Mouse (Mus musculus) megakaryocyte-erythroid progenitor cell, adult 5-6 weeks (primary cell): ENCODE results near the gene Gm5105. TPM values are rescaled to one million over a fixed set of nuclear protein-coding genes. Genes with fewer than 3 reads are reported as not detected.
A peak's percentile ranks its signal among the peaks of the same experiment; 100 is the strongest.

ENCODE experiments used
- ATAC-seq: replicated peaks from 2 replicates; pipeline ENCODE4 v1.8.0; 2016; ENCODE audit warnings: mild to moderate bottlenecking, inconsistent platforms; ENCODE audit not compliant: severe bottlenecking, poor library complexity, low FRiP score, low TSS enrichment
- total RNA-seq, 2 experiments: library from RNA; stranded (forward) in 1 of 2; stranded (reverse) in 1 of 2; fragments of 200-1000, 215-1000 nt in 1 of 2; fragments of >200 nt in 1 of 2; fragmentation: Nextera tagmentation in 1 of 2; gene quantifications; 2 replicates each; pipeline ENCODE4 v1.2.3; 2014 to 2017

The Gm5105 gene
- total RNA-seq, 2 experiments from 2014 or later: not detected

DNA sequence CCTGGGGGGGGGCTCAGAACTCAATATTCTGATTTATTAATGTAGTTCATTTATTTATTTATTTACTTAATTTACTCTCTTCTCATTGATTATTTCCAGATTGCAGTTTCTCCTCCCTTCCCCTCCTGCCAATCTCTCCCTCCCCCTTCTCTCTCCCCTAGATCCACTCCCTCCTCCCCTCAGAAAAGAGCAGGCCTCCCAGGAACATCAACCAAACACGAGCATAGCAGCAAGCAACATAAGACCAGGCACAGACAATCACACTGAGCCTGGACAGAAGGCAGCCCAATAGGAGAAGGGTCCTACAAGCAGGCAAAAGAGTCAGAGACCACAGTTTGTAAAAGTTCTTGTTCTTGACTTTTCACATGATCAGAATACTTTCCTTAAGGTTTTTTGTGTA lies 3.8 kb upstream of the Gm5105 start:
- no peak for ATAC-seq

GRCm38 (mm10) chr3:138069756-138070511 lies 2.7 kb upstream of the Gm5105 start:
- no peak for ATAC-seq

- ATAC-seq: no peak
Measured at GRCm38 (mm10) chr3:138068103-138068502, 915 bp upstream of the Gm5105 start.

- no peak for ATAC-seq
Measured at GRCm38 (mm10) chr3:138066348-138066856, 786 bp downstream of the Gm5105 start.

DNA sequence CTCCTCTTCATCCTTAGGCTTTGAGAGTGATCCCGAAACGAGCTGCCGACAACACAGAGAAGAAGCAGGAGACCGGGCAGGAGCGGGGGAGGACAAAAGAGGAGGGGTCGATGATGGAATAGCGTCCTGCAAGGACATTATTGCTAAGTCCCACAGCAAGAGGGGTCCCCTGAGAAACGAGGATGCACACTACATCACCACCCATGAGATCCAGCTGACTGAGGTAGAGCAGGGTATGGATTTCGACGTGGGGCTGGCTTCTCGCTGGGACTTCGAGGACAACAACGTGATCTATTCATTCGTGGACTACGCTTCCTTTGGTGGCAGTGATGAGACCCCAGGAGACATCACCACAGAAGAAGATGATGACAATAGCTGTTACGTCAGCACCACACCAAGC lies 1.3 kb downstream of the Gm5105 start:
- ATAC-seq: no peak

DNA sequence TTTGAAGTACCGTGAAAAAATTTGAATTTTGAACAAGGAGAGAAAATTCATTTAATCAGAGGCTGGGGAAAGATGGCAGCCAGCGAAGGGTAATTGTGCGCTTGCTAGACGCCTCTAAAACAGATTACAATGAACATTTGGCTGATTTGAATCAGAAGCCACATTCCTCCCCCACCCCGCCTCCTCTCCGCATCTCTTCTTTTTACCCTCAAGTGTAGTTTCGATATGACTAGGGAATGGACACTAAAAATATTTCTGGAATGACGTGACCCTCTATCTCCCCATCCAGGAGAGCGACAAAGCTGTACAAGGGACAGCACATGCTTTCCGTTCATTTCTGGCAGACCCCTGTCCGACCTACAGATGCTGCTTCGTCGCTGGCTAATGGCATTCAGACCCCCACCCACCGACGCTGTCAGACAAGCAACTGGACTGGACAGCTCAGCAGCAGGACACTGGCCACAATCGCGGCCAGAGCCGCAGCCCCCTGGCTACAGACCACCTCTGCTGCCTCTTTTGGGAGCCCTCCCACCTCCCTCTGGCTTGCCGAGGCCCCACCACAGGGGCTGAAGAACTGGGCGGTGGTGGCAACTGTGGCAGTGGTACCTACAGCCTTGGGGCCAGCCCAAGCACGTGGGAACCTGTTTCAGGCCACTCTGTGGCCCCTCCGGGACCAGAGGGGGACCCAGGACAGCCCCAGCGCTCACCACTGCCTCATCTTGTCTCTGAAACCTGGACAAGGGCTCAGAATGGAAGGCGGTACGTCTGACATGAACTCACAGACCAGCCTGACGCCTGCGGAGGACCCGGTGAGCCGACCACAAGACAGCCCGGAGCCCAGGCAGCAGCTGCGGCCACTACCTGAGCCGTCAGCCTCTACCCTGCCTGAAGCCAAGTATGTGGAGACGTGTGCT lies 2.2 kb downstream of the Gm5105 start, which contains the start of gene 1110002E22Rik:
1110002E22Rik (plus strand) TSS at position 321 of the 914 bp plus-strand sequence.
- no peak for ATAC-seq

- ATAC-seq: no peak
Measured at GRCm38 (mm10) chr3:138063731-138064329, 3.4 kb downstream of the Gm5105 start.

DNA sequence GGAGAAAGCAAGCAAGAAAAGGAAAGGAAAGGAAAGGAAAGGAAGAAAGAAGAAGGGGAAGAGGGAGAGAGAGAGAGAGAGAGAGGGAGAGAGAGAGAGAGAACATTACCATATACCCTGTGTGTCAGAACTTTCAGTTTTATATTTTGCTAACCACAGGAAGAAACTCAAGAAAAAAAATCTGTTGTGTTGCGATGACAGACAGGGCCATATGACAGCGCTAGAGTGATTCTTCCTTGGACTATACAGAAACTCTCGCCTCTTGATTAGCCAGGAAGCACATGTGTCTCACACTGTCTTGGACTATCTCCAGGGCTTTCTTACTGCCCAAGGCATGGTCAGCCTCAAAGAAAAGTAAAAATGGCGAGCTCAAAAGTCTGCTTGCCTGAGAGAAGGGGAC lies 4.5 kb downstream of the Gm5105 start:
- no peak for ATAC-seq

- no peak for ATAC-seq
Measured at GRCm38 (mm10) chr3:138061205-138061911, 5.8 kb downstream of the Gm5105 start.

GRCm38 (mm10) chr3:138060429-138060828 lies 6.8 kb downstream of the Gm5105 start:
- ATAC-seq: peak; percentile 80

- ATAC-seq: no peak
Measured at GRCm38 (mm10) chr3:138058226-138058625, 9.0 kb downstream of the Gm5105 start.

- no peak for ATAC-seq
Measured at GRCm38 (mm10) chr3:138056976-138057375, 10.2 kb downstream of the Gm5105 start.

DNA sequence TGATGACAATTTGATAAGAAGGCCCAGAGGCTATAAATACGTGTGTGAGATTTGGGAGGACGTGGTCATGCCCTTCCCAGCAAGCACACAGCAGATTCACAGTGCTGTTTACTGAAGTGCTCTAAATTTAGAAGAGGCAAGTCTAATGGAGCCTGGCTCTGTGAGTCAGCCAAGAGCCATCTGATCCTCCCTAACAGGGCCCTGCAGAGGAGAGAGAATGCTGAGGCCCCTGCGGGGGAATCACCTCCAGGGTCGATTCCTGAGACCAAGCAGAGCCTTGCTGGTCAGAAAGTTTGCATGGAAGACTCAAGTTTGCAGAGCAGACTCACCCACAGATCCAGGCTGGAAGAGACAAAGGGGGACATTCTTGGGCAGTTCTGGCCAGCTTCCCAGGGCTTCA lies 13.2 kb downstream of the Gm5105 start:
- no peak for ATAC-seq

DNA sequence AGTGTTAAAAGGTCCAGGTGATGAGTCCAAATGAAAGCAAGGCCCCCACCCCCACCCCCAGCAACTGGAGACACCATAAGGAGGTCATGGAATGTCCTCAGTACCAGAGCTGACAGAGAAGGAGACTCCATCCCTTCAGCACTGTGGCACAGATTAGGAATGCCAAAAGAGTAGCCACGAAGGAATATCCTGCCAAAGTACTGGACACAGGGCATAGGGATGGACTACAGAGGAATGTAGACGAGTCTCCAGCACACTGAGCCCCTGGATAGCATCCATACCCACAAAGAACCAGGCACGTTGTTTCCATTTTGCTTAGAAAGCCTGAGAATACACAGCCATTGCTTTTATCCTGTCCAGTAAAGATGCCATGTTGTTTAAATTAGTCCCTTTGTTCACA lies 15.8 kb downstream of the Gm5105 start:
- ATAC-seq: no peak

DNA sequence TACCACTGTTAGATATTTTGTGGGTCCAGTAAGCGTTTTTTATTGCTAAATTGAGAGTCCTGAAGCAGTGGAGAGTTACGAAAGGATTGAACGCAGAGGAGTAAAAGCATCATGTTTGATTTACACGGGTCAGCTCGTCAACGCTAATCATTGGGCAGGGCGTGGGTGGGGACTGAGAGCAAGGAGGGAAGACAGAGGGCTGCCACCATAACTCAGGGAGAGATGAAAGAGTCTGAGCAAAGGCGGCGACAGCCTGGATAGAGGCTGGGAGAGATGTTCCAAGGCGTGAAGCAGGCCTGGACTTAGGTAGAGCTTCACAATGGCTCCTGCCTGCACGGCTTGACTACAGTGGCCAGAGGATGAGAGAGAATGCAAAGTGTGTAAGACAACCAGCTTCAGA lies 16.4 kb downstream of the Gm5105 start:
- ATAC-seq: no peak

DNA sequence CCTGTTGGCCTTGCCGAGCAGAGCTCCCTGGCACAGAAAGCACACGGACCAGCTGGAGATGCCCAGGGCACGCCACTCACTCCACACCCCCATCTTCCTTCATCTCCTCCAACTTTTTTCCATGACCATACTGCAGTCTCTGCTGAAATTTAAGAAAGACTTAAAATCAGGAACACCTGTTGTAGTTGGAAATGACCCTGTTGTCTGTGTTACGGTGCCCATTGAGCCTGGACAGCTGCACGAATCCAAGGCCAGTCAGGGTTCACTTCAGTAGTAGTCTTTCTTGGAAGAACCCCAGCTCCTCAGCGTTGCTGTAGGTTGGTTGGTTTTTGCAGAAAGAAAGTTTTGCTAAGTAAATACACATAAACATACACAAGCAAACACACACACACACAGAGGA lies 17.6 kb downstream of the Gm5105 start:
- ATAC-seq: no peak

- ATAC-seq: no peak
Measured at GRCm38 (mm10) chr3:138043316-138043715, 23.9 kb downstream of the Gm5105 start.

DNA sequence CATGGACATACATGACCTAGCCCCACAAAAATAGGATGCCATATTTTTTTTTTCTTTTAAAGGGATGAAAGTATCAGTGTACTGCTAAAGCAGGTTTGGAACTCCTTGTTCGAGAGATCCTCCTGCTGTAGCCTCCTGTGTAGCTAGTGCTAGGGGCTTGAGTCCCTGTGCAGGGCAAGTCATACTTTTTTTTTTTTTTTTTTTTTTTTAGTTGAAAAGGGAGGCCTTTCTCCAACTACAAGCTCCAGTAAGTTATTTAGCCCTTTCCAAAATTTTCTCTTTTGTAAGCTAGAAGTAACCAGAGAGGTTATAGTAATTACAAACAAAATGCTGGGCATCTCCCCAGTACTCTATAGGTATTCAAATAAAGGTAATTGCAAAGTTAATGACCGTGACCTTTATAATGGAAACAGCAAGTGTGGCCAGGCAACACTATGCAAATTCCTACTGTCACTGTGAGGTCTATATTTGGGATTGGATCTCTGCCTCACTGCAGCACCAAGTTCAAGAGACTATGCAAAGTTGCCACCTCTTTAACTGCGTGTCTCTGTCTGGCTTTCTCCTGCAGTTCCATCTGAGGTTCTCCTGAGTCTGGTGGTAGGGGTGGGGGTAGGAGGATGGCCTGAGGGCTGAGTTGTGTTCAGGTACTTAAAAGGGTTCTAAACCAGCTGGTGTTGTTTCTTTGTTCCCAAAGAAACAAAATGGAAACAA lies 25.4 kb downstream of the Gm5105 start:
- no peak for ATAC-seq

GRCm38 (mm10) chr3:138040938-138041337 lies 26.2 kb downstream of the Gm5105 start:
- no peak for ATAC-seq
